ENCODE assay signal across 12 mouse cellular contexts in genomic region chr7:4087238-4087895, GRCm38 (mm10). TPM values are rescaled to one million over a fixed set of nuclear protein-coding genes. Genes with fewer than 3 reads are reported as not detected.
DNase-seq lines count a peak whose midpoint lies in the region; ATAC-seq lines count a peak whose summit lies in the region.
"Had no signal": no experiment of that assay in that cellular context is flagged by ENCODE, and none has a peak within 500 bp of the region (broad histone marks: within the 10 kb centered on the region; RNA-seq: fewer than 3 reads in every experiment).

No protein-coding gene starts in this region.

- H3K27ac ChIP-seq in liver, embryonic 11.5 days (ENCODE audit: low read depth, low read length) = no peak overlapping the region
- H3K27ac ChIP-seq in hindbrain, embryonic 10.5 days = no peak overlapping the region
- H3K27ac ChIP-seq: embryonic facial prominence, embryonic 13.5 days; limb, embryonic 15.5 days; neural tube, embryonic 12.5 days had no signal

- intact Hi-C loops in heart, postnatal 25 days (cut with DNase I) = no loop called here

- peaks cover 9% of the 10 kb centered on the region for H3K4me1 ChIP-seq in liver, embryonic 11.5 days (replicated peaks; ENCODE audit: control insufficient read depth, insufficient read depth, low read length)
- 0 out of 2 replicates have a peak, but pooled peaks cover 2% of the 10 kb centered on the region for H3K4me1 ChIP-seq in hindbrain, embryonic 10.5 days (replicated peaks)
- H3K4me1 ChIP-seq: embryonic facial prominence, embryonic 13.5 days; limb, embryonic 15.5 days; neural tube, embryonic 12.5 days had no signal

- no peaks in the 10 kb centered on the region for H3K9me3 ChIP-seq in liver, embryonic 11.5 days (ENCODE audit: control insufficient read depth, low read length)
- no peaks in the 10 kb centered on the region for H3K9me3 ChIP-seq in hindbrain, embryonic 10.5 days
- H3K9me3 ChIP-seq: embryonic facial prominence, embryonic 13.5 days; limb, embryonic 15.5 days; neural tube, embryonic 12.5 days had no signal

- H3K27me3 ChIP-seq in liver, embryonic 11.5 days (replicated peaks; ENCODE audit: control insufficient read depth, insufficient read depth, low read length) = no peaks in the 10 kb centered on the region
- no peaks in the 10 kb centered on the region for H3K27me3 ChIP-seq in hindbrain, embryonic 10.5 days (ENCODE audit: insufficient read depth, poor library complexity, severe bottlenecking)
- H3K27me3 ChIP-seq: embryonic facial prominence, embryonic 13.5 days; limb, embryonic 15.5 days; neural tube, embryonic 12.5 days had no signal

- no peak; the same call in 1 of the 2 replicates for ATAC-seq in liver, embryonic 11.5 days (replicated peaks; ENCODE audit: low FRiP score)
- peak; percentile 70 for ATAC-seq in megakaryocyte, adult 5-6 weeks (ENCODE audit: poor library complexity, severe bottlenecking)

- H3K9ac ChIP-seq in liver, embryonic 11.5 days (ENCODE audit: low read depth, low read length) = no peak overlapping the region
- H3K9ac ChIP-seq: embryonic facial prominence, embryonic 13.5 days; limb, embryonic 15.5 days; neural tube, embryonic 12.5 days had no signal

- H3K4me2 ChIP-seq in liver, embryonic 11.5 days = no peak overlapping the region
- H3K4me2 ChIP-seq: embryonic facial prominence, embryonic 13.5 days; limb, embryonic 15.5 days; neural tube, embryonic 12.5 days had no signal

- no peak overlapping the region for H3K4me3 ChIP-seq in liver, embryonic 11.5 days (ENCODE audit: low read depth, low read length)
- no peak overlapping the region for H3K4me3 ChIP-seq in hindbrain, embryonic 10.5 days
- H3K4me3 ChIP-seq: embryonic facial prominence, embryonic 13.5 days; limb, embryonic 15.5 days; neural tube, embryonic 12.5 days had no signal

- WGBS in liver, embryonic 11.5 days = 65% methylated on average over 4 of the region's 4 CpGs
- WGBS in hindbrain, embryonic 10.5 days = 82% methylated on average over 4 of the region's 4 CpGs

- DNase-seq in liver, embryonic 11.5 days (ENCODE audit: low spot score) = peak; percentile 18
- no peak for DNase-seq in liver
- DNase-seq in brain, adult 2 months (ENCODE audit: low read depth, low spot score) = peak; percentile 82
- DNase-seq in thymus, postnatal 0 days (ENCODE audit: low spot score) = peak; percentile 50
- DNase-seq in hindbrain, embryonic 10.5 days (ENCODE audit: low spot score) = no peak
- no peak for DNase-seq in heart, postnatal 25 days (ENCODE audit: low spot score)
- no peak for DNase-seq in adrenal gland, adult (ENCODE audit: inconsistent age in 2 of 2, low spot score in 1 of 2)
- DNase-seq: kidney, postnatal 14 days had no signal

- no peaks in the 10 kb centered on the region for H3K36me3 ChIP-seq in liver, embryonic 11.5 days (ENCODE audit: control insufficient read depth, insufficient read depth, low read length)
- no peaks in the 10 kb centered on the region for H3K36me3 ChIP-seq in hindbrain, embryonic 10.5 days
- H3K36me3 ChIP-seq: embryonic facial prominence, embryonic 13.5 days; limb, embryonic 15.5 days; neural tube, embryonic 12.5 days had no signal

RNA-seq across cellular contexts. Expression of gene Lair1, which starts 24.4 kb away (rescaled TPM):
- polyA plus RNA-seq in liver, embryonic 11.5 days (2014; fragmentation: Nextera tagmentation; extraction: Ambion mirVana) = 1.2 and 1.7 TPM in 2 replicates
- total RNA-seq in megakaryocyte, adult 5-6 weeks (2015) = 31.5 and 39.5 TPM in 2 replicates
- 58.7 and 60.8 TPM in 2 replicates for total RNA-seq in megakaryocyte, adult 5-6 weeks (2017)
- 6.6 and 8.0 TPM in 2 replicates for polyA plus RNA-seq in thymus, postnatal 0 days (2015; fragmentation: Nextera tagmentation; extraction: Ambion mirVana)
- 1.2 and 1.7 TPM in 2 replicates for polyA plus RNA-seq in hindbrain, embryonic 10.5 days (2016; fragmentation: Nextera tagmentation; extraction: Ambion mirVana)
- total RNA-seq in heart, postnatal 25 days (2021) = 1 to 10 TPM; 1.1 to 1.3 TPM

RNA-seq across cellular contexts. Expression of gene Ttyh1, which starts 31.8 kb away (rescaled TPM):
- polyA plus RNA-seq in liver, embryonic 11.5 days (2014; fragmentation: Nextera tagmentation; extraction: Ambion mirVana) = 0.58 and 0.85 TPM in 2 replicates
- not detected in 2 replicates for total RNA-seq in megakaryocyte, adult 5-6 weeks (2015)
- total RNA-seq in megakaryocyte, adult 5-6 weeks (2017) = not detected in 2 replicates
- 0.76 and 0.96 TPM in 2 replicates for polyA plus RNA-seq in thymus, postnatal 0 days (2015; fragmentation: Nextera tagmentation; extraction: Ambion mirVana)
- polyA plus RNA-seq in hindbrain, embryonic 10.5 days (2016; fragmentation: Nextera tagmentation; extraction: Ambion mirVana) = 31.2 and 67.4 TPM in 2 replicates
- total RNA-seq in heart, postnatal 25 days (2021) = under 1 TPM; 0.68 to 0.75 TPM

RNA-seq across cellular contexts. Expression of gene Leng8, which starts 49.5 kb away (rescaled TPM):
- 43.6 and 48.1 TPM in 2 replicates for polyA plus RNA-seq in liver, embryonic 11.5 days (2014; fragmentation: Nextera tagmentation; extraction: Ambion mirVana)
- total RNA-seq in megakaryocyte, adult 5-6 weeks (2015) = 34.2 and 48.8 TPM in 2 replicates
- 35.2 TPM in 2 replicates for total RNA-seq in megakaryocyte, adult 5-6 weeks (2017)
- polyA plus RNA-seq in thymus, postnatal 0 days (2015; fragmentation: Nextera tagmentation; extraction: Ambion mirVana) = 23.0 and 30.9 TPM in 2 replicates
- 68.7 and 91.4 TPM in 2 replicates for polyA plus RNA-seq in hindbrain, embryonic 10.5 days (2016; fragmentation: Nextera tagmentation; extraction: Ambion mirVana)
- 10 to 100 TPM; 37.4 to 40.9 TPM for total RNA-seq in heart, postnatal 25 days (2021)

Comparison
In these comparisons a context has a peak if more than half of its experiments do, and no peak if none do; other contexts are left out.
1. DNase-seq: peak in liver, embryonic 11.5 days (single experiment), brain, adult 2 months (single experiment) and thymus, postnatal 0 days (single experiment); none in liver (single experiment), hindbrain, embryonic 10.5 days (single experiment), heart, postnatal 25 days (single experiment) and adrenal gland, adult (0 of 2).
2. RNA of gene Ttyh1, which starts 31.8 kb away (polyA plus RNA-seq): 31.2 to 67.4 TPM in hindbrain, embryonic 10.5 days; 0.76 to 0.96 TPM in thymus, postnatal 0 days and 0.58 to 0.85 TPM in liver, embryonic 11.5 days; every median in the first group is over 10 times any median in the second.